Mouse (Mus musculus) stomach, embryonic 15.5 days (tissue): ENCODE measurements around the gene Rnf130. TPM values are rescaled to one million over a fixed set of nuclear protein-coding genes. Genes with fewer than 3 reads are reported as not detected.

Experiments
- ATAC-seq: fragments of 200-750 bp; cut with Nextera tagmentation; 2 replicates; pipeline ENCODE4 v1.8.0; 2017; ENCODE audit warnings: low read depth, moderate number of reproducible peaks, moderate TSS enrichment; ENCODE audit not compliant: insufficient read depth, low FRiP score
- H3K27ac ChIP-seq: fragments of 300-500 bp; sonication (generic); 2 replicates; pipeline ENCODE4 v1.5.1; 2015; ENCODE audit warnings: mild to moderate bottlenecking, inconsistent platforms
- H3K27me3 ChIP-seq: fragments of 300-500 bp; sonication (generic); replicated peaks from 2 replicates; pipeline ENCODE4 v1.6.1; 2015; ENCODE audit warnings: inconsistent platforms
- H3K36me3 ChIP-seq: fragments of 300-500 bp; sonication (generic); 2 replicates; pipeline ENCODE4 v1.6.1; 2015; ENCODE audit warnings: inconsistent platforms
- H3K4me1 ChIP-seq: fragments of 300-500 bp; sonication (generic); 2 replicates; pipeline ENCODE4 v1.6.1; 2015; ENCODE audit warnings: inconsistent platforms
- H3K4me2 ChIP-seq: fragments of 300-500 bp; sonication (generic); 2 replicates; pipeline ENCODE4 v1.6.1; 2015; ENCODE audit warnings: mild to moderate bottlenecking, inconsistent platforms
- H3K4me3 ChIP-seq: fragments of 300-500 bp; sonication (generic); replicated peaks from 2 replicates; pipeline ENCODE4 v1.5.1; 2015; ENCODE audit warnings: inconsistent platforms
- H3K9ac ChIP-seq: fragments of 300-500 bp; sonication (generic); 2 replicates; pipeline ENCODE4 v1.6.1; 2015; ENCODE audit warnings: inconsistent platforms
- H3K9me3 ChIP-seq: fragments of 300-500 bp; sonication (generic); 2 replicates; pipeline ENCODE4 v1.6.1; 2016; ENCODE audit warnings: inconsistent platforms
- WGBS: fragments of 180-500 bp; shearing (Covaris S2); methylation state at CpG from one replicate; pipeline ENCODE4 v1.1.7; 2015; 5-methylcytosine and 5-hydroxymethylcytosine counted together
- polyA plus RNA-seq: library from polyadenylated mRNA; unstranded; fragments of >200 nt; fragmentation: Nextera tagmentation; extraction: Ambion mirVana; gene quantifications from 2 replicates; pipeline ENCODE4 v1.2.1, GENCODE M21; 2015

Rnf130 gene
- polyA plus RNA-seq, 1 experiment from 2014 or later = 57.1 TPM

DNA sequence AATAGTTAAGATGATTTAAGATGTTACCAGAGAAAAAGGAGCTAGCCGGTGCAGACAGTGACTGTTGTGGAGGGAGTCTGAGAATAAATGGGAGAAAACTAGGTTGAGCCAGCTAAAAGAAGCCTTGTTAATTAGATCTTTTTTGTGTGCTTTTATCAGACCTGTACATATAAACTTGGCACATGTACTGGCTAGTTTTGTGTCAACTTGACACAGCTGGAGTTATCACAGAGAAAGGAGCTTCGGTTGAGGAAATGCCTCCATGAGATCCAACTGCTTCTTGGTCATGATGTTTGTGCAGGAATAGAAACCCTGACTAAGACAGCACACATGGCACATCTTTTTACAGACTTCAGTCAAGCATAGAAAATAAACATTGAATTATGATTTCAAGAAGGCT lies 32.6 kb downstream of the Rnf130 start:
- Histone ChIP-seq H3K36me3 (no peaks in the 10 kb centered on the region; the same call in 1 of the 2 replicates), H3K27me3 (no peaks in the 10 kb centered on the region), H3K9me3 (no peaks in the 10 kb centered on the region), H3K4me1 (no peaks in the 10 kb centered on the region), H3K27ac (no peak overlapping the region), H3K4me3 (no peak overlapping the region), H3K9ac (no peak overlapping the region), H3K4me2 (no peak overlapping the region)
- 53% methylated on average over 2 of the region's 2 CpGs for WGBS
- no peak for ATAC-seq

DNA sequence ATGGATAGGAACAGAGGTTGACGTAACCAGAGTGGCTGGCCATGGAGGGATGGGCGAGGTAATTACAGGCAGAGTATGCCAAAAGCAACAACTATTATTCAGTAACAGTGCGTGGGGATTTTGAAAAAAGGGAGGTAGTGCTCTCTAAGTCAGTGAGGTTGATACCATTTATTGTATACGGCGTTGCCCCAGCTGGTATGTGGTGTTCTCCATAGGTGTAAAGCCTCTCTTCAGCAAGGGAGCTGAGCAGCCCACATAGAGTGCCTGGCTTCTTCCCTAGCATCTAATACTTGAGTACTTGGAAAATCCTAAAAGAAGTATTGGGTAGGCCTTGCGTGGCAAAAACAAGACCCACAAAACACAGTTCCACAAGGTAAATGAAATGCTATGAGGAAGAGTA lies 33.1 kb downstream of the Rnf130 start:
- no peak overlapping the region for H3K27ac ChIP-seq
- 91% methylated on average over 6 of the region's 6 CpGs for WGBS

DNA sequence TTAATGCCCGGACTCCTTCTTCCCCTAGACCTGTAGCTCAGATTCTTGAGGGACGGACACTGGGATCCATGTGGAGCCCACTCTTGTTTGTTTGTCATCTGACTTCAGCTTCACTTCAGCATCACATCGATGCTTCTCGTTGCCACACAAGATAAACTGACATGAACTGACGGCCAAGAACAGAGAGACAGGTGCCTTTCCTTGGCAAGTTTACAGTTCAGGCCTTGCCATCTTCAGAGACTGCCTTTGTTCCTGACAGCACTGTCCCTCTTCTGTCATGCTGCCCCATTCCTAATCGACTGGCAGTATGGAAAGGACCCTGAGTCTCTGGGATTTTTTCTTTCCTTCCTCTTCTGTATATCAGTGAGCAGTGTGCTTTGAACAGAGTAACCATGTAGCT lies 33.9 kb downstream of the Rnf130 start:
- H3K4me3 ChIP-seq = no peak overlapping the region
- H3K9me3 ChIP-seq = no peaks in the 10 kb centered on the region
- no peak overlapping the region for H3K4me2 ChIP-seq
- 85% methylated on average over 6 of the region's 6 CpGs for WGBS
- H3K9ac ChIP-seq = no peak overlapping the region
- H3K4me1 ChIP-seq = no peaks in the 10 kb centered on the region
- no peaks in the 10 kb centered on the region for H3K27me3 ChIP-seq
- ATAC-seq = no peak
- H3K27ac ChIP-seq = no peak overlapping the region
- H3K36me3 ChIP-seq = no peaks in the 10 kb centered on the region; the same call in 1 of the 2 replicates

More for the DNA sequence above, 33.1 kb downstream of the Rnf130 start:
- Histone ChIP-seq H3K4me3 (no peak overlapping the region), H3K9ac (no peak overlapping the region), H3K9me3 (no peaks in the 10 kb centered on the region), H3K4me1 (no peaks in the 10 kb centered on the region), H3K27me3 (no peaks in the 10 kb centered on the region), H3K36me3 (no peaks in the 10 kb centered on the region; the same call in 1 of the 2 replicates), H3K4me2 (no peak overlapping the region)
- ATAC-seq = no peak

DNA sequence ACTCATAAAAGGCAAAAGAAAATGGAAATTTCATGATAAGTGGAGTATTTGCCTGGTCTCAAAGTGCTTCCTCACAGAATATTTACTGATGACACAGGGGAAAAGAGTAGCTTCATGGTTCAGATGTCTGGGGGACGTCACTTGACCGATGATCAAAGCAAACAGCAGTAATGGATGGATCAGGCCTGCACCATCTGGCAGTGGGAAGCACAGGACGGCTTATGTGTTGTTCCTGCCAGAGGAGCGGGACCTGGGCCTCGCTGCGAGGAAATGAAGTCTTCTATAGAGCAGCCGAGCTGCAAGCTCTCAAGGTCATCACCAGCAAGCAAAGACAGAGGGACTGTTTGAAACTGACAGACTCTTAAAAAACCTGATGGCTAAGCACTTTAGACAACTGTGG lies 37.0 kb downstream of the Rnf130 start:
- Histone ChIP-seq H3K27me3 (no peaks in the 10 kb centered on the region), H3K9me3 (no peaks in the 10 kb centered on the region), H3K36me3 (no peaks in the 10 kb centered on the region), H3K4me1 (no peaks in the 10 kb centered on the region), H3K4me3 (no peak overlapping the region), H3K27ac (no peak overlapping the region), H3K9ac (no peak overlapping the region), H3K4me2 (no peak overlapping the region)
- no peak for ATAC-seq
- WGBS = 44% methylated on average over 7 of the region's 7 CpGs

DNA sequence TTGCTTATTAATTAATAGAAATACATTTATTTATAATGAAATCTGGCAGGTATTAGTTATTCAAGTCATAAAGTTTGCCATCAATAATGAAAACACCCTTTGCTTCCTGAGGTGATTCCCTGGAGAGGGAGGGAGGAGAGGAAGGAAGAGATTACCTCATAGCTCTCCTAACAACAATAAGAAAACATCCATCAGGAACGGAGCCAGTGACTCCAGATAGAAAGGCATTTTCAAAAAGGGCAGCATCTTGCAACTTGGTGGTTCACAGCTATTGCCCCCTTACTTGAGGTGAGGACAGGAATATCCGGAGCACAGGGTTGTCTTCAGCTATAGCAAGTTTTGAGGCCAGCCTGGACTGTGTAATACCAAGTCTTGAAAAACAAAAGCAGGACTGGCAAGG lies 40.9 kb downstream of the Rnf130 start:
- no peak overlapping the region for H3K27ac ChIP-seq
- WGBS = 64% methylated on average over 2 of the region's 2 CpGs

DNA sequence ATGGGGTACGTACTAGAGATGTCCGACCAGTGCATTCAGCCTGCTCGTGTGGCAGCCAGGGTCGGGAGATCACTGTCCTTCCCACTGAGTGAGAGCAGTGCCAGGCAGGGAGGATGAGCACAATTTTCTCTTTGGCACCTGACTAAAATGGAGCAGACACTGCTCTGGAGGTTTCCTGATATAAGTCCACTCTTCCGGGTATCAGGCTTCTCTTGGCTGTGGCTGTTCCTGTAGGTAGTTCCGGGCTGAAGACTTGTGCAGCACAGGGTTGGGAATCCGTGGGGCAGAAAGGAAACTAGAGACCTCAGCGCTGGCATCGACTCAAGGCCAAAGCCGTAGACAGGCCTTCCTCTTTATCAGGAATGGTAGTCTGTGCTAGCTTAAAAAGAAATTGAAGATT lies 48.7 kb downstream of the Rnf130 start:
- H3K4me3 ChIP-seq = no peak overlapping the region
- no peaks in the 10 kb centered on the region for H3K36me3 ChIP-seq
- H3K9me3 ChIP-seq = no peaks in the 10 kb centered on the region
- H3K27ac ChIP-seq = no peak overlapping the region
- no peak overlapping the region for H3K4me2 ChIP-seq
- ATAC-seq = no peak
- no peaks in the 10 kb centered on the region for H3K4me1 ChIP-seq
- WGBS = 90% methylated on average over 10 of the region's 10 CpGs
- H3K9ac ChIP-seq = no peak overlapping the region
- no peaks in the 10 kb centered on the region for H3K27me3 ChIP-seq

More for the DNA sequence above, 40.9 kb downstream of the Rnf130 start:
- Histone ChIP-seq H3K4me1 (no peaks in the 10 kb centered on the region), H3K9ac (no peak overlapping the region), H3K9me3 (no peaks in the 10 kb centered on the region), H3K36me3 (no peaks in the 10 kb centered on the region), H3K4me3 (no peak overlapping the region), H3K4me2 (no peak overlapping the region), H3K27me3 (no peaks in the 10 kb centered on the region)
- no peak for ATAC-seq

DNA sequence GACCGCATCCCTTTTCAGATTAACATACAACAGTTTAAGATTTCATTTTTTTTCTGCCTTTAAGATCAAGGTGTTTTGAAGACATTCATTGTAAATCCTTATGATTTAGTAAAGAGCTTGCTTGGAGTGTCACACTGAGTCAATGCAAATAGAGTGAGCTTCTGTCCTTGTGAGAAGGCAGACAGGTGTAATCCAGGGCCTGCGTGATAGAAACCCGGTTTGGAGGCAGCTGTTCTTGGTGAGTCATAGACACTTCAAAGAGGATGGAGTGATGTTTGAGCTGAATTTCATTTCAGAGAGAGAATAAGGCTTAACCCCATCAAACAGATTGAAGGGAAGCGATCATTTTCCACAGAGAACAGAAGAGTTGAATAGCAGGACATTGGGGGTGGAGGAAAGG lies 51.6 kb downstream of the Rnf130 start:
- Histone ChIP-seq H3K27me3 (no peaks in the 10 kb centered on the region), H3K27ac (no peak overlapping the region), H3K4me3 (no peak overlapping the region), H3K9ac (no peak overlapping the region), H3K4me2 (no peak overlapping the region), H3K4me1 (no peaks in the 10 kb centered on the region), H3K9me3 (no peaks in the 10 kb centered on the region), H3K36me3 (no peaks in the 10 kb centered on the region)
- ATAC-seq = no peak
- 71% methylated on average over 4 of the region's 4 CpGs for WGBS

DNA sequence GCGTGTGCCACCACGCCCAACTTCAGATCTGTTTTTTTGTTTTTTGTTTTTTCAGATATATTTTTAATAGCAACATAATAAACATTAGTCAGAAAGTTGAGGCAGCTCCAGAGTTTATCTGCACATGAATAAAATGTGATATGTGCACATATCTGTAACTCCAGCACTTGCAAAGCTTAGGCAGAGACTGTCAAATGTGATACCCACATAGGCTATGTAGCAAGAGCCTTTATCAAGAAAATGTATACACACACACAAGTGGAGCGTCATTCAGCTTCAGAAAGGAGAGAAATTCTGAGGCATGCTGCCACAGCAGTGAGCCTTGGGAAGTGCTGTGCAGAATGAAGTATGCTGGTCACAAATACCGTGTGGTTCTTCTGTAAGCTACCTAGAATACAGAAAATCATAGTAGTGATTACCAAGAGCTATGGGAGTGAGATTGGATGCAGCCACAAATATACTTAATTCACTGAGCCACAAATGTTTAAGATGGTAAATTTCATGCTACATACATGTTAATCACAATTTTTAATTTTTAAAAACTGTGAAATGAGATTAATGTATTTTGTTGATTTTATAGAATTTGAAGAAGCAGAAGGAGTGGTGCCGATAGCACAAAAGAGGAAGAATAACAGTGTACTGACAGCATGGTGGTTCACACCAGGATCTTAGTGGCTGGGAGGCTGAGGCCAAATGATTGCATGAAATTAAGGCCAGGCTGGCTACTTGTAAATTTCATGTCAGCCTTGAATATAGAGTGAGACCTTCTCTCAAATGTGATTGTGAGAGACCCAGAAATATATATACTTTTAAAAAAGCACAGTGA lies 56.4 kb downstream of the Rnf130 start:
- Histone ChIP-seq H3K27me3 (no peaks in the 10 kb centered on the region), H3K36me3 (no peaks in the 10 kb centered on the region), H3K9me3 (no peaks in the 10 kb centered on the region), H3K27ac (no peak overlapping the region), H3K4me1 (no peaks in the 10 kb centered on the region), H3K4me3 (no peak overlapping the region), H3K9ac (no peak overlapping the region), H3K4me2 (no peak overlapping the region)
- no peak for ATAC-seq
- WGBS = 86% methylated on average over 5 of the region's 5 CpGs

DNA sequence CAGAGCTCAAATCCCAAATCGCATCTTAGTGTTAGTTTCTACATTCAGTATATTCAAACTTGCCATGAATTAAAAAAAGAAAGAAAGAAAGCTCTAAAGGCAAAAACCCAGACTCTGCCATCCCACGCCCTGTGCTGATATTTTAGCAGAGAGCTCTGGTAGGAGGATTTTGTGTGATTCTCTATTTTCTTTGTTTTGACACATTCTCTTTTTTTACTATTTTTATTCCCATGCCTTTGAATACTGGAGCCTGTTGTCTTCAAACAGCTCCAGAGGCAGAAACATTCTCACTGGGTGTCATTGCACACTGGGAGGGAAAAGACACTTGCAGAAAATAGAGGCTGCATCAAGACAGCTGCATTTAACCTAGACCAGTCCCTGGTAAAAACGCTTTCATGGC lies 61.1 kb downstream of the Rnf130 start:
- no peak for ATAC-seq
- H3K27ac ChIP-seq = no peak overlapping the region
- H3K27me3 ChIP-seq = no peaks in the 10 kb centered on the region
- no peaks in the 10 kb centered on the region for H3K4me1 ChIP-seq
- no peak overlapping the region for H3K9ac ChIP-seq
- H3K9me3 ChIP-seq = no peaks in the 10 kb centered on the region
- no peak overlapping the region for H3K4me3 ChIP-seq
- WGBS = 95% methylated on average over 3 of the region's 3 CpGs
- no peaks in the 10 kb centered on the region for H3K36me3 ChIP-seq
- no peak overlapping the region for H3K4me2 ChIP-seq

DNA sequence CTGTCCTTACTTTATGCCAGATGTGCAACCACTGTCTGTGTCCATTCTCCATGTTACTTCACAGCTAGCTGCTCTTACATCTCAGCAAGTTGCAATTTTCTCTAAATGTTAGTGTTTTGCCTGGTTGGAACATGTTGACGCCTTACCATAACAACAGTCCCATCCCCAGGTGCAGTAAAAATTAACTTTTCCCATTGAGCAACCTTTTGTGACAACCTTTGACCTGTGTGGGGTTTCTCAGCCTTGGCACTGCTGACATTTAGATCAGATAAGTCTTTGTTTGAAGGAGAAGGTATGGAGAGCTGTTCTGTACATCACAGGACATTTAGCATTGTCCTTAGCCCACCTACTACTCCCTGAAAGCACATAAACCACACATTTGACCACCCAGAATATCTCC lies 64.7 kb downstream of the Rnf130 start:
- WGBS = 78% methylated on average over 1 of the region's 1 CpGs
- H3K36me3 ChIP-seq = no peaks in the 10 kb centered on the region; the same call in 1 of the 2 replicates
- no peak overlapping the region for H3K4me3 ChIP-seq
- no peaks in the 10 kb centered on the region for H3K27me3 ChIP-seq
- no peaks in the 10 kb centered on the region for H3K9me3 ChIP-seq
- H3K4me1 ChIP-seq = no peaks in the 10 kb centered on the region
- H3K4me2 ChIP-seq = no peak overlapping the region
- ATAC-seq = no peak
- H3K9ac ChIP-seq = no peak overlapping the region
- no peak overlapping the region for H3K27ac ChIP-seq

DNA sequence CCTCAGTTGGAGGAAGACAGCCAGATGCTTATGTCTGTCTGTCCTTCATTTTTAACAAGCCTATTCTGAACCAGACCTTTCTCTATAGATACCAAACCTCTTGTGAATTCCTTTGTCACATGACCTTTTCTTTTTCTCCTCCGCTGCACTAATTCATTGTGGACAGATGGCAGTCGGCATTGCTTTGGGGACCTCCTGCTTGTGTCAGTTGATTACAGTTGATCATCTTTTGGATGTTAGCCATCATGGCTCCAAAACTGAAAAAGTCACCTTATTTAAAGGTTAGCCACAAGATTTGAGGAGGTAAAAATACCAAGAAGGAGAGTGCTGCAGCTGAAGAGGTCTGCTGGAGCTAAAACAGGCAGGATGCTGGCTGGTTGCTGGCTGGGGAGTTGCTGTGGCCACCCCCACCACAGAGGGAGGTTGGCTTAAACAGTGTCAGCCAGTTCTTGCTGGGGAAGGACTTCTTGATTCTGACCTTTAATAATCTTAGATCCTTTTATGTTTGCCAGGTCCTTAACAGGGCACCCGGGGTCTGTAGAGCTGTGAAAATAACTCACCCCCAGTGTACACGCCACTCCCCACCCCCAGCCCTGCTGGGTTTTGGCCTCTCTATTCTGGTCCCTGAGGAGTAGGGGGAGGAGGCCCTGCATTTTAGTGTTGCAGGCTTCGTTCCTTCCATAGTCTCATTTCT lies 66.0 kb downstream of the Rnf130 start:
- Histone ChIP-seq H3K9ac (no peak overlapping the region), H3K27me3 (no peaks in the 10 kb centered on the region), H3K4me3 (no peak overlapping the region), H3K27ac (no peak overlapping the region), H3K9me3 (no peaks in the 10 kb centered on the region), H3K4me1 (no peaks in the 10 kb centered on the region), H3K36me3 (no peaks in the 10 kb centered on the region; the same call in 1 of the 2 replicates), H3K4me2 (no peak overlapping the region)
- WGBS = 73% methylated on average over 5 of the region's 5 CpGs
- no peak for ATAC-seq

DNA sequence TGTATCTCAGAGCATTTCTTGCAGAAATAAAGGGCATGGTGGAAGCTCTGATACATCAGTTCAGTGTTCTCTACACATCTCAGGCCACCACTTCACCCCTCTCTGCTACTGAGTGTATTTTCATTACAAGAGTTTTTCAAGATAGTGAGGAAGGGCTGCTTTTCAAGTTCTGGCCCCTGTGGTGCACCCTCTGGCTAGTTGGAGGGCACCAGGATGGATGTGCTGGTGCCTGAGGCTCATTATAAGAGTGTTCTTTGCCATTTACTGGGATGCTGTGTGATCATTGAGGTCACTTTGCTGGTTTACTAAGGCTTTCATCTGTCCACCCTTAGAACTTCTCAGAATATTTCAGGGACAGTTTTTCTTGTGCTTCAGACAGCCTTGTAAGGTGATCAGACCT lies 66.5 kb downstream of the Rnf130 start:
- ATAC-seq = no peak
- Histone ChIP-seq H3K27ac (no peak overlapping the region), H3K27me3 (no peaks in the 10 kb centered on the region), H3K4me1 (no peaks in the 10 kb centered on the region), H3K9ac (no peak overlapping the region), H3K4me2 (no peak overlapping the region), H3K9me3 (no peaks in the 10 kb centered on the region), H3K36me3 (no peaks in the 10 kb centered on the region; the same call in 1 of the 2 replicates), H3K4me3 (no peak overlapping the region)
